Mouse (Mus musculus): ENCODE data around the gene Stra6. TPM values are rescaled to one million over a fixed set of nuclear protein-coding genes. Genes with fewer than 3 reads are reported as not detected.

Stra6 gene
- not detected in 2 replicates for polyA plus RNA-seq (2012)

GRCm38 (mm10) chr9:58063531-58063930, at the start of gene Stra6:
Stra6 (plus strand) TSS chr9:58063788.
- TF ChIP-seq GATA1 (IDR thresholded peaks at IDR 0.05; ENCODE audit: low read length) = no peak

- TF ChIP-seq GATA1 (IDR thresholded peaks at IDR 0.05; ENCODE audit: low read length) = no peak
Observed at GRCm38 (mm10) chr9:58014393-58015160, 49.0 kb upstream of the Stra6 start.

- TF ChIP-seq GATA1 (IDR thresholded peaks at IDR 0.05; ENCODE audit: low read length) = no peak
Observed at GRCm38 (mm10) chr9:58015856-58016255, 47.7 kb upstream of the Stra6 start.

GRCm38 (mm10) chr9:58016962-58017361, 46.6 kb upstream of the Stra6 start:
- no peak for TF ChIP-seq GATA1 (IDR thresholded peaks at IDR 0.05; ENCODE audit: low read length)

GRCm38 (mm10) chr9:58018385-58018784, 45.2 kb upstream of the Stra6 start:
- TF ChIP-seq GATA1 (IDR thresholded peaks at IDR 0.05; ENCODE audit: low read length) = no peak

GRCm38 (mm10) chr9:58025995-58026394, 37.6 kb upstream of the Stra6 start:
- TF ChIP-seq GATA1 (IDR thresholded peaks at IDR 0.05; ENCODE audit: low read length) = no peak

GRCm38 (mm10) chr9:58027426-58028180, 36.0 kb upstream of the Stra6 start:
- no peak for TF ChIP-seq GATA1 (IDR thresholded peaks at IDR 0.05; ENCODE audit: low read length)

GRCm38 (mm10) chr9:58028841-58029240, 34.7 kb upstream of the Stra6 start:
- TF ChIP-seq GATA1 (IDR thresholded peaks at IDR 0.05; ENCODE audit: low read length) = no peak

- TF ChIP-seq GATA1 (IDR thresholded peaks at IDR 0.05; ENCODE audit: low read length) = no peak
Observed at GRCm38 (mm10) chr9:58029635-58030034, 34.0 kb upstream of the Stra6 start.

- TF ChIP-seq GATA1 (IDR thresholded peaks at IDR 0.05; ENCODE audit: low read length) = no peak
Observed at GRCm38 (mm10) chr9:58031895-58032294, 31.7 kb upstream of the Stra6 start.

- TF ChIP-seq GATA1 (IDR thresholded peaks at IDR 0.05; ENCODE audit: low read length) = no peak
Observed at GRCm38 (mm10) chr9:58035519-58035918, 28.1 kb upstream of the Stra6 start.

- no peak for TF ChIP-seq GATA1 (IDR thresholded peaks at IDR 0.05; ENCODE audit: low read length)
Observed at GRCm38 (mm10) chr9:58035951-58036698, 27.5 kb upstream of the Stra6 start.

- TF ChIP-seq GATA1 (IDR thresholded peaks at IDR 0.05; ENCODE audit: low read length) = no peak
Observed at GRCm38 (mm10) chr9:58036961-58037360, 26.6 kb upstream of the Stra6 start.

- no peak for TF ChIP-seq GATA1 (IDR thresholded peaks at IDR 0.05; ENCODE audit: low read length)
Observed at GRCm38 (mm10) chr9:58038500-58039168, 25.0 kb upstream of the Stra6 start.

GRCm38 (mm10) chr9:58040977-58041376, 22.6 kb upstream of the Stra6 start:
- TF ChIP-seq GATA1 (IDR thresholded peaks at IDR 0.05; ENCODE audit: low read length) = no peak
